Mouse (Mus musculus): ENCODE measurements around the gene Spesp1.

DNA sequence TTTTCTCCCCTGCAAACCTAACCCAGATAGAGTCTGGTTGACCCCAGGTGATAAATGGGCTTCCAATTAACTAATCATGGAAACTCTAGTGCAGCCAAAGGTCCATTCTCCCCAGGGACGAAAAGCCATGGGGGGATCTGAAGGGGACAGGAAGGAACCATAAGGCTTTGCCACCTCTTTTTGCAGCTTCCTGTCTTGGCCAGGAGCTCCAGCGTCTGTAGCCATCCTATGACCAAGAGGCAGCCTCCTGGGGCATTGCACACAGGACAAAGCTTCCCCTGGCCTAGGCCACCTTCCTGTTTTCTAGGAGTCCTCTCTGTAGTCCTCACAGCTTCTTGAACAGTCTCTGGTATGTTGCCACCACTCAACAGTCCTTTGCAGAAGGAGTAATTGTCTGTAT, 46.5 kb downstream of the Spesp1 start:
- TF ChIP-seq TAL1 (conservative IDR thresholded peaks at IDR 0.05; ENCODE audit: low read depth, low read length) (no peak), CTCF (IDR thresholded peaks at IDR 0.05; ENCODE audit: low read depth, low read length) (no peak)

Data from G1E (cell line).